ENCODE assay signal across 10 mouse cellular contexts in the genomic region with DNA sequence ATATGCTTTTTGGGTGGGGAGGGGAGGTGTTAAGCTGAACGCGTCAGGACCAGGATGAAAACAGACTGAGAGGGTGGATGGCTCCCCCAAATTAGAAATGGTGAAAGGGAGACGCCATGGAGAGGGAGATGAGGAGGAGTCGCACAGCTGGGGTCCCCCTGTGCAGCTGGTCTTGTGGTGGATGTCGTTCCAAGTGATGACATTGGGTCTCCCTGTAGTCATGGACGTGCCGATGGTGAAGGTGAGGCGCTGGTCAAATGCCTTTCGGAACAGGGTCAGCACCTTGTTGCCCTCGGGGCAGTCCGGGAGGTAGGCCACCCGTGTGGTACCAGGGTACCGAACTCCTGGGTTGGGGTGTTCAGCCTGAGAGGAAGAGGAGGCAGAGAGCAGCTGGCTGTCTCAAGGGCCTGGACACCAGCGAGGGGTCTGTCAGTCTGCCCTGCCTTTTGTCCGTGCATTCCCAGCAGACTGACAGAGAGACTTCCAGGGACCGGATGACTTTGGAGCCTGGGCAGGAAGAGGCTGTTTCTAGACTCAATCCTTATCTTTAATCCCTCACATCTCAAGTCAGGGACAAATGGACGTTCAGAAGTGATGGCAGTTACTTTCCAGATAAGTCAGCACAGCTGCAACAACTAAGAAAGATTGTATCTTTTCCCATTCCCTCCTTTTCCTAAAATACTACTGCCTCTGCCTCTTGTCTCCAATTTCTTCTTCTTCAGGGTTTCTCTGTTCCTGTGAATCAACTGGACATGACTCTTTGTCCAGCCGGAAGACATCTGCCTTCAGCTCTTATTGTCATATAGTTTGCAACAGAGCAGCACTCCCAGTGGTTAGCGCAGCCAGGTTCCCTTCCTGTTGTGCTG. TPM values are rescaled to one million over a fixed set of nuclear protein-coding genes. Genes with fewer than 3 reads are reported as not detected.
DNase-seq lines count a peak whose midpoint lies in the region; ATAC-seq and TF ChIP-seq lines count a peak whose summit lies in the region.
"Had no signal": no experiment of that assay in that cellular context is flagged by ENCODE, and none has a peak within 500 bp of the region (broad histone marks: within the 10 kb centered on the region; RNA-seq: fewer than 3 reads in every experiment).

No protein-coding gene starts in this region.

- H3K9me3 ChIP-seq in kidney, embryonic 14.5 days (ENCODE audit: control insufficient read depth, low read length), result no peaks in the 10 kb centered on the region

- H3K27me3 ChIP-seq in kidney, embryonic 14.5 days (ENCODE audit: control insufficient read depth, insufficient read depth, low read length), result no peaks in the 10 kb centered on the region
- no peaks in the 10 kb centered on the region for H3K27me3 ChIP-seq in testis, adult 2 months (ENCODE audit: control insufficient read depth, insufficient read depth, low read length)

- no peak overlapping the region for H3K4me3 ChIP-seq in kidney, embryonic 14.5 days (ENCODE audit: low read length)
- no peak overlapping the region for H3K4me3 ChIP-seq in testis, adult 2 months (ENCODE audit: control insufficient read depth, low read depth, low read length)

- no peak overlapping the region; the same call in 1 of the 2 replicates for H3K4me2 ChIP-seq in kidney, embryonic 14.5 days (replicated peaks; ENCODE audit: low read depth, low read length)

- WGBS in kidney, embryonic 14.5 days, result 78% methylated on average over 19 of the region's 19 CpGs

- DNase-seq in cerebellum, adult 9-11 months, result peak; percentile 37
- no peak for DNase-seq in cerebellum, postnatal 4 days (ENCODE audit: low spot score in 2 of 2)
- DNase-seq in kidney, adult 18-20 months, result no peak
- no peak for DNase-seq in testis, postnatal 10 days (ENCODE audit: low spot score)
- DNase-seq in right cerebral cortex, postnatal 25 days, result no peak
- no peak for DNase-seq in cerebellum, adult 9-10 months
- DNase-seq: adrenal gland, postnatal 25 days had no signal

- TF ChIP-seq CTCF in testis, adult 2 months (IDR thresholded peaks at IDR 0.05; ENCODE audit: control insufficient read depth, insufficient read depth, insufficient replicate concordance, low read depth, low read length), result no peak

- H3K27ac ChIP-seq in kidney, embryonic 14.5 days (ENCODE audit: low read depth, low read length), result peak overlapping the region; percentile 92
- H3K27ac ChIP-seq in testis, adult 2 months (ENCODE audit: control insufficient read depth, insufficient read depth, low read depth, low read length), result peak overlapping the region; percentile 16; the same call in 1 of the 2 replicates

- ATAC-seq in kidney, embryonic 14.5 days (ENCODE audit: low FRiP score, low TSS enrichment), result no peak
- ATAC-seq: forebrain, embryonic 16.5 days had no signal

- TF ChIP-seq POLR2A in testis, adult 2 months (IDR thresholded peaks at IDR 0.05; ENCODE audit: control insufficient read depth, low read depth, low read length), result no peak

- H3K4me1 ChIP-seq in kidney, embryonic 14.5 days (ENCODE audit: control insufficient read depth, insufficient read depth, low read length), result peaks cover 25% of the 10 kb centered on the region; the same call in 1 of the 2 replicates
- H3K4me1 ChIP-seq in testis, adult 2 months (ENCODE audit: control insufficient read depth, insufficient read depth, low read length), result peaks cover 38% of the 10 kb centered on the region

- H3K9ac ChIP-seq in kidney, embryonic 14.5 days (ENCODE audit: low read depth, low read length), result no peak overlapping the region

- H3K36me3 ChIP-seq in kidney, embryonic 14.5 days (ENCODE audit: control insufficient read depth, insufficient read depth, low read length), result peaks cover 14% of the 10 kb centered on the region; the same call in 1 of the 2 replicates
- H3K36me3 ChIP-seq in testis, adult 2 months (ENCODE audit: control insufficient read depth, insufficient read depth, low read length), result no peaks in the 10 kb centered on the region; the same call in 1 of the 2 replicates

RNA-seq across cellular contexts. Expression of a gene that starts 1.5 kb away (rescaled TPM):
- 31.0 and 32.9 TPM in 2 replicates for polyA plus RNA-seq in kidney, embryonic 14.5 days (2014; fragmentation: Nextera tagmentation; extraction: Ambion mirVana)
- polyA plus RNA-seq in testis, adult 2 months (2012; rRNA removed), result 18.6 and 19.8 TPM in 2 replicates

RNA-seq across cellular contexts. Expression of a gene that starts 4.1 kb away (rescaled TPM):
- 107 and 117 TPM in 2 replicates for polyA plus RNA-seq in kidney, embryonic 14.5 days (2014; fragmentation: Nextera tagmentation; extraction: Ambion mirVana)
- 126 and 129 TPM in 2 replicates for polyA plus RNA-seq in testis, adult 2 months (2012; rRNA removed)

RNA-seq across cellular contexts. Expression of a gene that starts 11.0 kb away (rescaled TPM):
- polyA plus RNA-seq in kidney, embryonic 14.5 days (2014; fragmentation: Nextera tagmentation; extraction: Ambion mirVana), result 2.0 and 2.3 TPM in 2 replicates
- polyA plus RNA-seq in testis, adult 2 months (2012; rRNA removed), result 11.5 and 11.9 TPM in 2 replicates

RNA-seq across cellular contexts. Expression of a gene that starts 20.0 kb away (rescaled TPM):
- polyA plus RNA-seq in kidney, embryonic 14.5 days (2014; fragmentation: Nextera tagmentation; extraction: Ambion mirVana), result 19.2 and 31.0 TPM in 2 replicates
- polyA plus RNA-seq in testis, adult 2 months (2012; rRNA removed), result 14.0 and 16.2 TPM in 2 replicates

RNA-seq across cellular contexts. Expression of a gene that starts 26.4 kb away (rescaled TPM):
- polyA plus RNA-seq in kidney, embryonic 14.5 days (2014; fragmentation: Nextera tagmentation; extraction: Ambion mirVana), result 6.2 and 8.7 TPM in 2 replicates
- 21.7 and 27.0 TPM in 2 replicates for polyA plus RNA-seq in testis, adult 2 months (2012; rRNA removed)
